Mouse (Mus musculus) cerebellum, adult 8-10 months (tissue): ENCODE measurements around the gene Atp2b1.

ENCODE experiments used
- DNase-seq: peaks from one replicate; pipeline ENCODE4 v3.0.0; 2022

Atp2b1 gene

GRCm38 (mm10) chr10:98916781-98917340, 2.7 kb downstream of the Atp2b1 start:
- no peak for DNase-seq

- DNase-seq = no peak
Observed at GRCm38 (mm10) chr10:98925081-98925480, 10.9 kb downstream of the Atp2b1 start.

- DNase-seq = no peak
Observed at GRCm38 (mm10) chr10:98926991-98927390, 12.8 kb downstream of the Atp2b1 start.

- DNase-seq = no peak
Observed at GRCm38 (mm10) chr10:98929444-98929843, 15.2 kb downstream of the Atp2b1 start.

- no peak for DNase-seq
Observed at GRCm38 (mm10) chr10:98930143-98930542, 15.9 kb downstream of the Atp2b1 start.

GRCm38 (mm10) chr10:98940137-98940536, 25.9 kb downstream of the Atp2b1 start:
- no peak for DNase-seq

- no peak for DNase-seq
Observed at GRCm38 (mm10) chr10:98940799-98941198, 26.6 kb downstream of the Atp2b1 start.

GRCm38 (mm10) chr10:98941991-98942390, 27.8 kb downstream of the Atp2b1 start:
- no peak for DNase-seq

- DNase-seq = no peak
Observed at GRCm38 (mm10) chr10:98942999-98943398, 28.8 kb downstream of the Atp2b1 start.

- no peak for DNase-seq
Observed at GRCm38 (mm10) chr10:98943894-98944293, 29.7 kb downstream of the Atp2b1 start.

GRCm38 (mm10) chr10:98946031-98946791, 32.0 kb downstream of the Atp2b1 start:
- no peak for DNase-seq

GRCm38 (mm10) chr10:98947206-98947605, 33.0 kb downstream of the Atp2b1 start:
- no peak for DNase-seq

GRCm38 (mm10) chr10:98948096-98948495, 33.9 kb downstream of the Atp2b1 start:
- DNase-seq = no peak

- no peak for DNase-seq
Observed at GRCm38 (mm10) chr10:98949750-98950149, 35.5 kb downstream of the Atp2b1 start.

GRCm38 (mm10) chr10:98951286-98952270, 37.4 kb downstream of the Atp2b1 start:
- DNase-seq = no peak

GRCm38 (mm10) chr10:98954230-98954993, 40.2 kb downstream of the Atp2b1 start:
- DNase-seq = no peak

GRCm38 (mm10) chr10:98956124-98956523, 41.9 kb downstream of the Atp2b1 start:
- no peak for DNase-seq

- DNase-seq = no peak
Observed at GRCm38 (mm10) chr10:98958752-98959151, 44.5 kb downstream of the Atp2b1 start.

GRCm38 (mm10) chr10:98959385-98959784, 45.2 kb downstream of the Atp2b1 start:
- no peak for DNase-seq

- DNase-seq = no peak
Observed at GRCm38 (mm10) chr10:98960911-98961310, 46.7 kb downstream of the Atp2b1 start.

- no peak for DNase-seq
Observed at GRCm38 (mm10) chr10:98962092-98962491, 47.9 kb downstream of the Atp2b1 start.

- DNase-seq = no peak
Observed at GRCm38 (mm10) chr10:98966407-98967215, 52.4 kb downstream of the Atp2b1 start.
